Mouse (Mus musculus): ENCODE results near the gene Nfia.
A peak's percentile ranks its signal among the peaks of the same experiment; 100 is the strongest.

The Nfia gene

GRCm38 (mm10) chr4:97831611-97832278, 59.2 kb downstream of the Nfia start:
- DNase-seq (ENCODE audit: inconsistent age in 2 of 2, low spot score in 1 of 2), result no peak

GRCm38 (mm10) chr4:97832279-97832640, 59.7 kb downstream of the Nfia start:
- no peak for DNase-seq (ENCODE audit: inconsistent age in 2 of 2, low spot score in 1 of 2)

- peak in 1 of 2 experiments; percentile 56 for DNase-seq (ENCODE audit: inconsistent age in 2 of 2, low spot score in 1 of 2)
Measured at GRCm38 (mm10) chr4:97836812-97837211, 64.3 kb downstream of the Nfia start.

GRCm38 (mm10) chr4:97837724-97838123, 65.2 kb downstream of the Nfia start:
- DNase-seq (ENCODE audit: inconsistent age in 2 of 2, low spot score in 1 of 2), result no peak

- DNase-seq (ENCODE audit: inconsistent age in 2 of 2, low spot score in 1 of 2), result peak; percentile 33 to 75
Measured at GRCm38 (mm10) chr4:97838651-97839050, 66.1 kb downstream of the Nfia start.

- DNase-seq (ENCODE audit: inconsistent age in 2 of 2, low spot score in 1 of 2), result peak; percentile 22 to 76
Measured at GRCm38 (mm10) chr4:97839406-97840101, 67.0 kb downstream of the Nfia start.

- DNase-seq (ENCODE audit: inconsistent age in 2 of 2, low spot score in 1 of 2), result no peak
Measured at GRCm38 (mm10) chr4:97840227-97841062, 67.9 kb downstream of the Nfia start.

- peak in 1 of 2 experiments; percentile 61 for DNase-seq (ENCODE audit: inconsistent age in 2 of 2, low spot score in 1 of 2)
Measured at GRCm38 (mm10) chr4:97841063-97841595, 68.6 kb downstream of the Nfia start.

GRCm38 (mm10) chr4:97841745-97842144, 69.2 kb downstream of the Nfia start:
- peak in 1 of 2 experiments; percentile 32 for DNase-seq (ENCODE audit: inconsistent age in 2 of 2, low spot score in 1 of 2)

GRCm38 (mm10) chr4:97843981-97844690, 71.6 kb downstream of the Nfia start:
- DNase-seq (ENCODE audit: inconsistent age in 2 of 2, low spot score in 1 of 2), result no peak

GRCm38 (mm10) chr4:97844899-97845298, 72.4 kb downstream of the Nfia start:
- DNase-seq (ENCODE audit: inconsistent age in 2 of 2, low spot score in 1 of 2), result no peak

- no peak for DNase-seq (ENCODE audit: inconsistent age in 2 of 2, low spot score in 1 of 2)
Measured at GRCm38 (mm10) chr4:97847653-97848052, 75.1 kb downstream of the Nfia start.

- DNase-seq (ENCODE audit: inconsistent age in 2 of 2, low spot score in 1 of 2), result no peak
Measured at GRCm38 (mm10) chr4:97850991-97851390, 78.5 kb downstream of the Nfia start.

GRCm38 (mm10) chr4:97851698-97852097, 79.2 kb downstream of the Nfia start:
- no peak for DNase-seq (ENCODE audit: inconsistent age in 2 of 2, low spot score in 1 of 2)

- DNase-seq (ENCODE audit: inconsistent age in 2 of 2, low spot score in 1 of 2), result no peak
Measured at GRCm38 (mm10) chr4:97852626-97853025, 80.1 kb downstream of the Nfia start.

- DNase-seq (ENCODE audit: inconsistent age in 2 of 2, low spot score in 1 of 2), result no peak
Measured at GRCm38 (mm10) chr4:97854779-97855178, 82.2 kb downstream of the Nfia start.

- no peak for DNase-seq (ENCODE audit: inconsistent age in 2 of 2, low spot score in 1 of 2)
Measured at GRCm38 (mm10) chr4:97855712-97856420, 83.3 kb downstream of the Nfia start.

GRCm38 (mm10) chr4:97857549-97857948, 85.0 kb downstream of the Nfia start:
- no peak for DNase-seq (ENCODE audit: inconsistent age in 2 of 2, low spot score in 1 of 2)

- peak in 1 of 2 experiments; percentile 69 for DNase-seq (ENCODE audit: inconsistent age in 2 of 2, low spot score in 1 of 2)
Measured at GRCm38 (mm10) chr4:97859431-97859830, 86.9 kb downstream of the Nfia start.

GRCm38 (mm10) chr4:97860376-97860775, 87.8 kb downstream of the Nfia start:
- DNase-seq (ENCODE audit: inconsistent age in 2 of 2, low spot score in 1 of 2), result no peak
